Mouse (Mus musculus): ENCODE results near the gene Vps11.

DNA sequence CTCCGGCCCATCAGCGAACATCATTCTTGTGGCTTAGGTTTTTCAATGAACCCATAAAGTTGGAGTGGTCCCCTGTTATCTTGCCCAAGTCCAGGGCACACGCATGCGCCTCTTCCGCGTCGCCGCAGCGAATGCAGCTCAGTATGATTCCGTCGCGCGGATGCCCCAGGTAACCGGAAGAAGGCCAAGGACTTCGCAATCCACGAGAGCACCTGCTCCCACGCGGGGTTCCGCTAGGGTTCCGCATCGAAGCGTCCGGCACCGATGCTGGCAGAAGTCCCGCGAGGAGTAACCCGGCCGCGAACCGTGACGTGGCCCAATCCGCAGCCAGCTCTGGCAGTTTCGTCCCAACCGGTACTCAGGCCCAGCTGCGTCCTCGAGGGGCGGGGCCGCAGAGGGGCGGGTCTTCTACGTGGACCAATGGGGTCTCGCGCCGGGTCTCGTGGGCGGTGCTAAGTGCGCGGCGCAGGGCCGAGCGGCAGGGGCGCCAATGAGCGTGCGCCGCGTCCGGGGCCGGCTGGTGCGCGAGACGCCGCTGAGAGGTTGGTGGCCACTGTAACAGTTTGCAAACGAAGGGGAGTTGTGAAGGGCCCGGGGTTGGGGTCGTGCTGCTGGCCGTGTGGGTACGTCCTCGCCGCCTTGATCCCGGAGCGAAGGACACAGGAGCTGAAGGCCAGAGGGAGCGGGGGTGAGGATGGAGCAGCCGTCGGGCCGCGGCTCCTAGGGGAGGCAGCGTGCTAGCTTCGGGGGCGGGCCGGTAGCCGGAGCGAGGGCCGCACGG, 17.8 kb upstream of the Vps11 start, which contains the start of gene Hyou1:
- TF ChIP-seq CTCF (conservative IDR thresholded peaks at IDR 0.05; ENCODE audit: insufficient read depth, insufficient read length, low read depth, low read length) (0 out of 2 replicates have a peak, but pooled peaks have one; percentile 8), POLR2A (IDR thresholded peaks at IDR 0.05; ENCODE audit: low read depth, low read length) (peak; percentile 67)

Measured in kidney, adult 2 months (tissue).